Mouse (Mus musculus): ENCODE data around the gene Zkscan4. TPM values are rescaled to one million over a fixed set of nuclear protein-coding genes. Genes with fewer than 3 reads are reported as not detected.
"Not testable (repeated sequence)": the region's sequence is repeated elsewhere in the genome, so short reads cannot be mapped to it uniquely, and the experiment has no call there.

Zkscan4 gene
- polyA plus RNA-seq (2014; fragmentation: Nextera tagmentation; extraction: Ambion mirVana), result 3.8 and 4.2 TPM in 2 replicates

- DNase-seq (ENCODE audit: low spot score) (peak; percentile 83), ATAC-seq (replicated peaks; ENCODE audit: insufficient number of reproducible peaks, low FRiP score, low TSS enrichment, low read depth) (peak; percentile 76)
- not testable (repeated sequence) for H3K36me3 ChIP-seq (replicated peaks; ENCODE audit: control insufficient read depth, insufficient read depth, low read depth, low read length); H3K27me3 ChIP-seq (ENCODE audit: control insufficient read depth, insufficient read depth, low read length); H3K9me3 ChIP-seq (replicated peaks; ENCODE audit: control insufficient read depth, low read length); H3K4me1 ChIP-seq (ENCODE audit: control insufficient read depth, insufficient read depth, low read length); H3K27ac ChIP-seq (replicated peaks; ENCODE audit: low read depth, low read length)
- H3K4me3 ChIP-seq (ENCODE audit: low read depth, low read length), result peak within 1 kb of the TSS; percentile 47
- H3K4me2 ChIP-seq (ENCODE audit: low read depth, low read length), result peak within 1 kb of the TSS; percentile 67
- H3K9ac ChIP-seq (replicated peaks; ENCODE audit: low read length), result peak within 1 kb of the TSS; percentile 71
- 3% methylated on average over 31 of the region's 31 CpGs for WGBS
These were observed at the start of gene Zkscan4, which contains the start of gene Gm10065 for GRCm38 (mm10) chr13:21478759-21479670. Gene Zkscan4 (plus strand): TSS chr13:21478907. Gene Gm10065 (minus strand): TSS chr13:21479441.

GRCm38 (mm10) chr13:21435476-21435875 lies 43.2 kb upstream of the Zkscan4 start:
- Histone ChIP-seq H3K4me3 (ENCODE audit: low read depth, low read length) (no peak overlapping the region), H3K27me3 (ENCODE audit: control insufficient read depth, insufficient read depth, low read length) (no peaks in the 10 kb centered on the region), H3K4me1 (ENCODE audit: control insufficient read depth, insufficient read depth, low read length) (no peaks in the 10 kb centered on the region), H3K9ac (replicated peaks; ENCODE audit: low read length) (no peak overlapping the region), H3K4me2 (ENCODE audit: low read depth, low read length) (no peak overlapping the region), H3K36me3 (replicated peaks; ENCODE audit: control insufficient read depth, insufficient read depth, low read depth, low read length) (no peaks in the 10 kb centered on the region), H3K9me3 (replicated peaks; ENCODE audit: control insufficient read depth, low read length) (no peaks in the 10 kb centered on the region), H3K27ac (replicated peaks; ENCODE audit: low read depth, low read length) (no peak overlapping the region)
- ATAC-seq (replicated peaks; ENCODE audit: insufficient number of reproducible peaks, low FRiP score, low TSS enrichment, low read depth) (no peak), DNase-seq (ENCODE audit: low spot score) (no peak)
- 87% methylated on average over 4 of the region's 4 CpGs for WGBS

- ATAC-seq (replicated peaks; ENCODE audit: insufficient number of reproducible peaks, low FRiP score, low TSS enrichment, low read depth), result peak; percentile 92
- Histone ChIP-seq H3K4me1 (ENCODE audit: control insufficient read depth, insufficient read depth, low read length) (no peaks in the 10 kb centered on the region), H3K9ac (replicated peaks; ENCODE audit: low read length) (peak within 1 kb of the TSS; percentile 79), H3K27ac (replicated peaks; ENCODE audit: low read depth, low read length) (peak within 1 kb of the TSS; percentile 47), H3K9me3 (replicated peaks; ENCODE audit: control insufficient read depth, low read length) (no peaks in the 10 kb centered on the region), H3K36me3 (replicated peaks; ENCODE audit: control insufficient read depth, insufficient read depth, low read depth, low read length) (no peaks in the 10 kb centered on the region; the same call in 1 of the 2 replicates), H3K27me3 (ENCODE audit: control insufficient read depth, insufficient read depth, low read length) (no peaks in the 10 kb centered on the region), H3K4me2 (ENCODE audit: low read depth, low read length) (peak within 1 kb of the TSS; percentile 85), H3K4me3 (ENCODE audit: low read depth, low read length) (peak within 1 kb of the TSS; percentile 50)
- peak; percentile 83 for DNase-seq (ENCODE audit: low spot score)
- 1% methylated on average over 32 of the region's 32 CpGs for WGBS
These were observed 38.1 kb upstream of the Zkscan4 start, which contains the start of gene Pgbd1 for GRCm38 (mm10) chr13:21440503-21441206. Gene Pgbd1 (minus strand): TSS chr13:21441058.

GRCm38 (mm10) chr13:21441207-21441572 lies 37.5 kb upstream of the Zkscan4 start:
- 15% methylated on average over 10 of the region's 10 CpGs for WGBS
- ATAC-seq (replicated peaks; ENCODE audit: insufficient number of reproducible peaks, low FRiP score, low TSS enrichment, low read depth) (peak; percentile 14; the same call in 1 of the 2 replicates), DNase-seq (ENCODE audit: low spot score) (peak; percentile 2)
- Histone ChIP-seq H3K4me1 (ENCODE audit: control insufficient read depth, insufficient read depth, low read length) (no peaks in the 10 kb centered on the region), H3K36me3 (replicated peaks; ENCODE audit: control insufficient read depth, insufficient read depth, low read depth, low read length) (no peaks in the 10 kb centered on the region; the same call in 1 of the 2 replicates), H3K27ac (replicated peaks; ENCODE audit: low read depth, low read length) (no peak overlapping the region), H3K9me3 (replicated peaks; ENCODE audit: control insufficient read depth, low read length) (no peaks in the 10 kb centered on the region), H3K27me3 (ENCODE audit: control insufficient read depth, insufficient read depth, low read length) (no peaks in the 10 kb centered on the region), H3K9ac (replicated peaks; ENCODE audit: low read length) (peak overlapping the region; percentile 79), H3K4me3 (ENCODE audit: low read depth, low read length) (peak overlapping the region; percentile 50), H3K4me2 (ENCODE audit: low read depth, low read length) (peak overlapping the region; percentile 85)

DNA sequence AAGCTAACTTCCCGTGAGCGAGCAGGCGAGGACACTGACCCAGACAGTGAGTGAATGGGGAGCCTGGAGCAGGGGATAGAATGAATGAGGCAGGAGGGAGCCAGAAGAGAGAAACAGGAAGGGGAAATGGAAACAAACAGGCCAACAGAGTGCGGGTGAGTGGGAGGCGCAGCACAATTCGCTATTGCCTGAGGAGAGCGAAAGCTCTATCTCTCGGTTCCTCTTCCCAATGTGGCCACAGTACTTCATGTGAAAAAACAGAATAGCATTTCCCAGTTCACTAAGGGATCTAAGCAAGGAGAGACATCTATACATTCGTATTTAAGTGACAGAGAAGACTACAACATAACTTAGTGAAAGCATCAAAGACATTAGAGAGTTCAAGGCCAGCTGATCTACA lies 31.9 kb upstream of the Zkscan4 start:
- H3K4me1 ChIP-seq (ENCODE audit: control insufficient read depth, insufficient read depth, low read length), result no peaks in the 10 kb centered on the region
- ATAC-seq (replicated peaks; ENCODE audit: insufficient number of reproducible peaks, low FRiP score, low TSS enrichment, low read depth), result no peak
- DNase-seq (ENCODE audit: low spot score), result no peak
- H3K4me3 ChIP-seq (ENCODE audit: low read depth, low read length), result no peak overlapping the region
- H3K27ac ChIP-seq (replicated peaks; ENCODE audit: low read depth, low read length), result no peak overlapping the region
- no peaks in the 10 kb centered on the region for H3K9me3 ChIP-seq (replicated peaks; ENCODE audit: control insufficient read depth, low read length)
- H3K9ac ChIP-seq (replicated peaks; ENCODE audit: low read length), result no peak overlapping the region
- 90% methylated on average over 9 of the region's 9 CpGs for WGBS
- H3K36me3 ChIP-seq (replicated peaks; ENCODE audit: control insufficient read depth, insufficient read depth, low read depth, low read length), result peaks cover 3% of the 10 kb centered on the region
- no peak overlapping the region for H3K4me2 ChIP-seq (ENCODE audit: low read depth, low read length)
- H3K27me3 ChIP-seq (ENCODE audit: control insufficient read depth, insufficient read depth, low read length), result no peaks in the 10 kb centered on the region

DNA sequence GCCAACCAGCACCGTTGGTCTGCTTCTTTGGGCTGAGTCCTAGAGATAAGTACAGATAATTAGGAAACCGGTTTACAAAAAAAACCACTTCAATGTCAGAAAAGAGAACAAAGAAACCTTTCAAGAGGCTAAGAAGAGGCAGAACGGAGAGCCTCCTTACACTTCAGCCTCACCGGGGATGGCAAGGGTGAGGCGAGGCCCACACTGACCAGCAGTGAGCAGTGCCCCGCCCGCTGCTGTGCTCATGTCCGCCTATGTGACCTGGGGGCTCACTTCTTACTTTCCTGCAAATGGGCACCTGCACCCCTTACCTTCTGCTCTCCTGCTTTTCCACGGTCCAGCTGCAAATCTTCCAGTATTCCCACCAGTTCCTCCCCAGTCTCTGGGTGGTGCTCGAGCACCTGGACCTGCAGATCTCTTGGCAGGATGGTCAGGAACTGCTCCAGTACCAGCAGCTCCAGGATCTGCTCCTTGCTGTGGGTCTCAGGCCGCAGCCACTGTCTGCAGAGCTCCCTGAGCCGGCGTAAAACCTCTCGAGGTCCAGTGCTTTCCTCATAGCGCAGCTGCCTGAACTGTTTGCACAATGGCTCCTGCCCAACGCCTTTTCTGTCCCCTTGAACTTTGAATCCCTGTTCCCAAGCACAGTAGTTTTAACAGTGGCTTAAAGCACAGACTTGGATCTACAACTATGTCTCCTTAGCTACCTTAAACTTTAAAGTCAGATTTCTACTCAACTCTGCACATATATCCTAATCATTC lies 30.7 kb upstream of the Zkscan4 start:
- 77% methylated on average over 16 of the region's 16 CpGs for WGBS

GRCm38 (mm10) chr13:21453042-21453441 lies 25.7 kb upstream of the Zkscan4 start:
- ATAC-seq (replicated peaks; ENCODE audit: insufficient number of reproducible peaks, low FRiP score, low TSS enrichment, low read depth) (0 out of 2 replicates have a peak, but pooled peaks have one; percentile 32), DNase-seq (ENCODE audit: low spot score) (no peak)
- H3K4me2 ChIP-seq (ENCODE audit: low read depth, low read length), result peak overlapping the region; percentile 58
- H3K4me1 ChIP-seq (ENCODE audit: control insufficient read depth, insufficient read depth, low read length), result no peaks in the 10 kb centered on the region
- peak overlapping the region; percentile 75 for H3K9ac ChIP-seq (replicated peaks; ENCODE audit: low read length)
- 3% methylated on average over 13 of the region's 13 CpGs for WGBS
- H3K27ac ChIP-seq (replicated peaks; ENCODE audit: low read depth, low read length), result no peak overlapping the region
- peak overlapping the region; percentile 69 for H3K4me3 ChIP-seq (ENCODE audit: low read depth, low read length)
- no peaks in the 10 kb centered on the region for H3K9me3 ChIP-seq (replicated peaks; ENCODE audit: control insufficient read depth, low read length)
- no peaks in the 10 kb centered on the region for H3K27me3 ChIP-seq (ENCODE audit: control insufficient read depth, insufficient read depth, low read length)
- no peaks in the 10 kb centered on the region for H3K36me3 ChIP-seq (replicated peaks; ENCODE audit: control insufficient read depth, insufficient read depth, low read depth, low read length)

More for the DNA sequence above, 30.7 kb upstream of the Zkscan4 start:
- Histone ChIP-seq H3K27ac (replicated peaks; ENCODE audit: low read depth, low read length) (no peak overlapping the region), H3K4me1 (ENCODE audit: control insufficient read depth, insufficient read depth, low read length) (no peaks in the 10 kb centered on the region), H3K4me2 (ENCODE audit: low read depth, low read length) (no peak overlapping the region), H3K36me3 (replicated peaks; ENCODE audit: control insufficient read depth, insufficient read depth, low read depth, low read length) (peaks cover 3% of the 10 kb centered on the region), H3K9me3 (replicated peaks; ENCODE audit: control insufficient read depth, low read length) (no peaks in the 10 kb centered on the region), H3K4me3 (ENCODE audit: low read depth, low read length) (no peak overlapping the region), H3K9ac (replicated peaks; ENCODE audit: low read length) (no peak overlapping the region), H3K27me3 (ENCODE audit: control insufficient read depth, insufficient read depth, low read length) (no peaks in the 10 kb centered on the region)
- DNase-seq (ENCODE audit: low spot score) (no peak), ATAC-seq (replicated peaks; ENCODE audit: insufficient number of reproducible peaks, low FRiP score, low TSS enrichment, low read depth) (no peak)

Data from embryonic facial prominence, embryonic 11.5 days (tissue).